Mouse (Mus musculus): Measurements from ENCODE around the gene Dqx1. TPM values are rescaled to one million over a fixed set of nuclear protein-coding genes. Genes with fewer than 3 reads are reported as not detected.

Dqx1 gene
- polyA plus RNA-seq, 1 experiment from 2014 or later = 5.4 TPM

- H3K4me2 ChIP-seq = no peak overlapping the region
- no peak overlapping the region for H3K4me3 ChIP-seq
- H3K4me1 ChIP-seq = peaks cover 35% of the 10 kb centered on the region
- peaks cover 6% of the 10 kb centered on the region for H3K36me3 ChIP-seq
- H3K9ac ChIP-seq = no peak overlapping the region
- 23% methylated on average over 2 of the region's 2 CpGs for WGBS (ENCODE audit: insufficient replicate concordance)
- no peak for ATAC-seq
- no peak overlapping the region for H3K27ac ChIP-seq
- H3K9me3 ChIP-seq (replicated peaks) = no peaks in the 10 kb centered on the region
- peaks cover 76% of the 10 kb centered on the region for H3K27me3 ChIP-seq (replicated peaks)
These were observed 17.3 kb downstream of the Dqx1 start for GRCm38 (mm10) chr6:83074979-83075378.

DNA sequence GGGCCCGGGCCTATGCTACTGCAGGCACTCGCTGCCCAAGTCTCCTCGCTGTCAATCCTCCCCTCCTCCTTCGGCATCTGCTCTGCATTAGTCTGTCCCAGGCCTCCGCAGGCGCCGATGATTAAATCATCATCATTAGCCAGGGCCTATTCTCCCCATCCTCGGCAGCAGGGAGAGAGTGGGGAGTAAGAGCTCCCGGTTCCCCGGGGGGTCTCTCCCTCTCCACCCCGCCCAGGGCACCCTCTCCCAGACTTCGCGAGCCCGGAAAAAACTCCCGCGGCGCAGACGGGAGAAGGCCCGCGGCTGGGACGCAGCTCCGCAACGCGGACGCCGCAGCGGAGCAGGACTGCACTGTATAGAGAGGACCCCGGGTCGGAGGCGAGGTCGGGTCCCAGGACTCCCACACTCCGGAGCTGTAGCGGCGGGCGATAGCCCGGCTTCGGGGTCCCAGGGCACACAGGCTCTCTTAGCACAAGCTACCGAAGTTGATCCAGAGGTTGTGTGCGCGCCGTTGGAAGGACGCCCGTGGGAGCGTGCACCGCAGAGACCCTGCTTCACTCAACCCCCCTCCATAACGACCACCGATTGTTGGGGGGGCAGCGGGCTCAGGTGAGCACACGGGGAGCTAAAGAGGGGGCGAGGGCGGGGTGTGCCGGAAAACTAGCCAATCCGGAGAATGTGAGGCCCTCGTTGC, 20.1 kb downstream of the Dqx1 start, which contains the start of gene Pcgf1:
Gene Pcgf1 (plus strand): TSS at position 240 of the 694 bp plus-strand sequence.
- Histone ChIP-seq H3K27me3 (replicated peaks) (peaks cover 58% of the 10 kb centered on the region), H3K4me3 (peak within 1 kb of the TSS; percentile 78), H3K9ac (peak within 1 kb of the TSS; percentile 78), H3K4me2 (peak within 1 kb of the TSS; percentile 83), H3K36me3 (peaks cover 32% of the 10 kb centered on the region), H3K27ac (peak within 1 kb of the TSS; percentile 85), H3K9me3 (replicated peaks) (no peaks in the 10 kb centered on the region), H3K4me1 (peaks cover 27% of the 10 kb centered on the region)
- peak; percentile 56 for ATAC-seq
- under 1% methylated on average over 54 of the region's 54 CpGs for WGBS (ENCODE audit: insufficient replicate concordance)

DNA sequence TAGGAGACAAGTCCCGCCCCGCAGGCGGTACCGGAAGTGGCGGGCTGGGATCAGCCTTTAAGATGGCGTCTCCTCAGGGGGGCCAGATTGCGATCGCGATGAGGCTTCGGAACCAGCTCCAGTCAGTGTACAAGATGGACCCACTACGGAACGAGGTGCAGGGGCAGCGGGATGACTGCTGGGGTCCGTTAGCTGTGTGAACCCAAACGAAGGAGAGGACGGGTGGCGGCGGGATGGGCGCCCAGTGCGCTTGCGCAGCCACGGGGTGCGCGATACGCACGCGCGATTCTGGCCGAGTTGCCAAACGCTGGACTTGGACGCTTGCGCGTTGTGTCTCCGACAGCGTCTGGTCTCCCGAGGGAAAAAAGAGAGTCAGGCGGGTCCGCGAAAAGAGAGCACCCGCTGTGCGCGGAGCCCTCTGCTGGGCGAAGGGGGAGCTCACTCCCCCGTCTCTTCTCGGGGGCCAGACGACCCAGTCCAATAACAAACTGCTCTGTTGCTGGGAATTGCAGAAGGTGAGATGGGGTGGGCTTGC, 20.7 kb downstream of the Dqx1 start:
- Histone ChIP-seq H3K4me2 (peak overlapping the region; percentile 83), H3K4me1 (peaks cover 27% of the 10 kb centered on the region), H3K4me3 (peak overlapping the region; percentile 78), H3K36me3 (peaks cover 32% of the 10 kb centered on the region), H3K9me3 (replicated peaks) (no peaks in the 10 kb centered on the region), H3K27me3 (replicated peaks) (peaks cover 58% of the 10 kb centered on the region), H3K9ac (peak overlapping the region; percentile 78), H3K27ac (peak overlapping the region; percentile 85)
- ATAC-seq = peak; percentile 90
- WGBS (ENCODE audit: insufficient replicate concordance) = under 1% methylated on average over 46 of the region's 46 CpGs

DNA sequence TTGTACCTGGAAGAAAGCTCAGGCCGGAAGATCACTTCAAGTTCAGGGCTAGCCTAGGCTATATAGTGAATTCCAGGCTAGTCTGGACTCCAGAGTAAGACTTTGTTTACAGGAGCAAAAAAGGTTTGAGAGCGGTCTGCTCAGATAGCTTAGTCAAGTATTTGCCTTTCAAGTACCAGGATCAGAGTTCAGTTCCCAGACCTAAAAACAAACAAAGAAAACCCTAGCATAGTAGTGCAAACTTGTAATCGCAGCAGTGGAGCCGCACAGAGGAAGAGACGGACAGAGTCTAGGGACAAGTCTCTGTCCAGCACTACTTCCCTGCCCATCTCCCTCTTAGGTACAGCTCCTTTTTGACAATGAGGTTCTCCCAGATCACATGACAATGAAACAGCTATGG, 22.6 kb downstream of the Dqx1 start:
- peaks cover 58% of the 10 kb centered on the region for H3K27me3 ChIP-seq (replicated peaks)
- 83% methylated on average over 5 of the region's 5 CpGs for WGBS (ENCODE audit: insufficient replicate concordance)
- H3K9ac ChIP-seq = no peak overlapping the region
- ATAC-seq = no peak
- H3K36me3 ChIP-seq = peaks cover 32% of the 10 kb centered on the region
- no peak overlapping the region for H3K4me2 ChIP-seq
- peaks cover 27% of the 10 kb centered on the region for H3K4me1 ChIP-seq
- no peak overlapping the region for H3K27ac ChIP-seq
- H3K4me3 ChIP-seq = no peak overlapping the region
- no peaks in the 10 kb centered on the region for H3K9me3 ChIP-seq (replicated peaks)

- no peak for ATAC-seq
- no peak overlapping the region for H3K27ac ChIP-seq
- no peak overlapping the region for H3K9ac ChIP-seq
- H3K36me3 ChIP-seq = peaks cover 32% of the 10 kb centered on the region
- H3K4me1 ChIP-seq = peaks cover 36% of the 10 kb centered on the region
- H3K4me2 ChIP-seq = no peak overlapping the region
- no peaks in the 10 kb centered on the region for H3K9me3 ChIP-seq (replicated peaks)
- H3K4me3 ChIP-seq = no peak overlapping the region
- peaks cover 67% of the 10 kb centered on the region for H3K27me3 ChIP-seq (replicated peaks)
- 25% methylated on average over 5 of the region's 5 CpGs for WGBS (ENCODE audit: insufficient replicate concordance)
These were observed 25.9 kb downstream of the Dqx1 start for GRCm38 (mm10) chr6:83083497-83083896.

DNA sequence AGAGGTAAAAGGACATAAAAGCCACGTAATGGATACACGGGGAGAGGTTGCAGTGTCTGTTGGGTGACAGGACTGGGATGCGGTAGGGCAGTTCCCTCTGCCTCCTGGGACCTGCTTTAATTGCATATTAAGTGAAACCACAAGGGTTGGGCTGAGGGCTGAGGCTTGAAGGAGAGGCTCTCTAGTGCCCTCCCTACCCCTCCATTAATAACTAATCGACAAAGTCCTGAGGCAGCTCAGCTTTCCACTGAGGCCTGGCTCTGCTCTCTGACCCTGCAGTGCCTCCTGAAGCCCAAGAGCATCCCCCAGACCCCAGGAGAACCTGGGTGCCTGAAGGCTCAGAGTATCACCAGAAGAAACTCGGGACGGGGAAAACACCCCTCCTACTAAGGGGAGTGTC, 26.8 kb downstream of the Dqx1 start:
- H3K4me2 ChIP-seq = no peak overlapping the region
- peaks cover 28% of the 10 kb centered on the region for H3K4me1 ChIP-seq
- peaks cover 31% of the 10 kb centered on the region for H3K36me3 ChIP-seq
- H3K9ac ChIP-seq = no peak overlapping the region
- H3K4me3 ChIP-seq = no peak overlapping the region
- H3K27me3 ChIP-seq (replicated peaks) = peaks cover 77% of the 10 kb centered on the region
- no peak overlapping the region for H3K27ac ChIP-seq
- WGBS (ENCODE audit: insufficient replicate concordance) = 22% methylated on average over 6 of the region's 6 CpGs
- no peak for ATAC-seq
- H3K9me3 ChIP-seq (replicated peaks) = no peaks in the 10 kb centered on the region

DNA sequence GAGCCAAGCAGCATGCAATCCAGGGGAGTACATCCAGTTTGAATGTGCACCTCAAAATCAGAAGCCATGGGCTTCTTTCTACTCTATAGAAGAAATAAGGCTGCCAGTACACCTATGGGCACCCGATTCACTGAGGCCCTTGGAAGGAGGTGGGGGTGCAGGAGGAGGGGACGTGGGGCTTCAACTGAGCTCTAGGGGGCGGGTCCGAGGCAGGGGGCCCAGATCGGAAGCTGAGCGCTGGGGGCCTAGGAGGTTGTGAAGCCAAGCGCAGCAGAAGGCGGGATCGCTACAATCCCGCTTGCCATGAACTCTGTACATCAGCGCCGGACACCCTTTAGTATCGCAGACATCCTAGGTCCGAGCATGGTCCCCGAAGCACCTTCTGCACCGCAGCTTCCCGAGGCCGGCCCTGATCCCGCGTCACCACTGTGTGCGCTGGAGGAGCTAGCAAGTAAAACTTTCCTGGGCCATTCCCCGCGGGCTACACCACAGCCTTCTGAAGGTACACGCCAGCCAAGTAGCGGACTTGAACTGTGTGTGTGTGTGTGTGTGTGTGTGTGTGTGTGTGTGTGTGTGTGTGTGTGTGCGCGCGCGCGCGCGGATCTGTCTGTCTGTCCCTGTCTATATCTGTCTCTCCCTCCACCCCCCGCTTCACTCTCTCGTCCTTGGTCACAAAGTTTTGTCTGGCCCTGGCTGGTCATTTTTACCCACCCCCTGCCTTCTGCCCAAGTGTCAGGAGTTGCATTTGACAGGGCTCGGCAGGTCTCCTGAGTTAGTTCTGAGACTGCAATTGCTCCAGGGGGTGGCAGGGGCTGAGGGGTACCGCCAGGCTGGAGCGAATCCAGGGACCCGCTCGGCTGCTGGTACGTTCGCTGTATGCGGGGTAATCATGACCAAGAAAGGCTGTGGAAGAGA, 28.7 kb downstream of the Dqx1 start, which contains the start of gene Lbx2:
Gene Lbx2 (plus strand): TSS at position 247 of the 915 bp plus-strand sequence.
- H3K4me3 ChIP-seq = peak within 1 kb of the TSS; percentile 29
- H3K4me2 ChIP-seq = peak within 1 kb of the TSS; percentile 56
- WGBS (ENCODE audit: insufficient replicate concordance) = 2% methylated on average over 35 of the region's 42 CpGs
- ATAC-seq = 0 out of 2 replicates have a peak, but pooled peaks have one; percentile 30
- H3K9me3 ChIP-seq (replicated peaks) = no peaks in the 10 kb centered on the region
- H3K9ac ChIP-seq = no peak within 1 kb of the TSS
- H3K4me1 ChIP-seq = peaks cover 15% of the 10 kb centered on the region; the same call in 1 of the 2 replicates
- peaks cover 12% of the 10 kb centered on the region for H3K36me3 ChIP-seq
- no peak within 1 kb of the TSS for H3K27ac ChIP-seq
- peaks cover 95% of the 10 kb centered on the region for H3K27me3 ChIP-seq (replicated peaks)

DNA sequence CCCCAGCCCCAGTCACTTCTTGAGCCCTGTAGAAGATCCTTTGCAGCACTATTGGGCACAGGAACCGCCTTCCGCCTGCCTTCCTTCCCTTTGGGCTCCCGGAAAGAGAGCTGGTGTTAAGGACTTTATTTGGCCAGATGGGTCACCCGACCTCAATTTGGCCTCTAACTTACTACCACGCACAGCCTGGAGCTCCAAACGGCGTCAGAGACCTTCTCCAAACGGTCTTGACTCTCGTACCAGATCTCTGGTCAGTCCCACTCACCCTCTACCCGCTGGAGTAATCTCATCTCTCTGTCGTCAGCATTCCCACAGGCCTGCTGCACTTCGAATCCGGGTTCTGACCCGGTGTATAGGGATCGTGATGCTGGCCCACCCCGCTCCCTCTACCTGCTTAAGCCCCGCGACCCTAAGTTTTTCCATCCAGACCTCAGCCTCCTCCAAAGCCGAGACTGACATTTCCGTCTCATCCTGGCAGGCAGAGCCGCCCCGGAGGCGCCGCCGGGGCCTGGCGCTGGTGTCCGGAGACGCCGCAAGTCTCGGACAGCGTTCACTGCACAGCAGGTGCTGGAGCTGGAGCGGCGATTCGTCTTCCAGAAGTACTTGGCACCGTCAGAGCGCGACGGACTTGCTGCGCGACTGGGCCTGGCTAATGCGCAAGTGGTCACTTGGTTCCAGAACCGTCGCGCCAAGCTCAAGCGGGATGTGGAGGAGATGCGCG, 29.7 kb downstream of the Dqx1 start:
- Histone ChIP-seq H3K27ac (no peak overlapping the region), H3K9ac (no peak overlapping the region), H3K4me2 (peak overlapping the region; percentile 56), H3K36me3 (peaks cover 4% of the 10 kb centered on the region), H3K4me1 (peaks cover 15% of the 10 kb centered on the region; the same call in 1 of the 2 replicates), H3K4me3 (peak overlapping the region; percentile 29), H3K9me3 (replicated peaks) (no peaks in the 10 kb centered on the region), H3K27me3 (replicated peaks) (peaks cover 98% of the 10 kb centered on the region)
- WGBS (ENCODE audit: insufficient replicate concordance) = 3% methylated on average over 47 of the region's 47 CpGs
- no peak for ATAC-seq

GRCm38 (mm10) chr6:83087926-83088260, 30.2 kb downstream of the Dqx1 start:
- H3K36me3 ChIP-seq = no peaks in the 10 kb centered on the region
- no peak overlapping the region for H3K9ac ChIP-seq
- H3K4me2 ChIP-seq = peak overlapping the region; percentile 56
- H3K9me3 ChIP-seq (replicated peaks) = no peaks in the 10 kb centered on the region
- 16% methylated on average over 9 of the region's 9 CpGs for WGBS (ENCODE audit: insufficient replicate concordance)
- peak overlapping the region; percentile 29 for H3K4me3 ChIP-seq
- peaks cover 15% of the 10 kb centered on the region; the same call in 1 of the 2 replicates for H3K4me1 ChIP-seq
- ATAC-seq = no peak
- peaks cover 98% of the 10 kb centered on the region for H3K27me3 ChIP-seq (replicated peaks)
- no peak overlapping the region for H3K27ac ChIP-seq

DNA sequence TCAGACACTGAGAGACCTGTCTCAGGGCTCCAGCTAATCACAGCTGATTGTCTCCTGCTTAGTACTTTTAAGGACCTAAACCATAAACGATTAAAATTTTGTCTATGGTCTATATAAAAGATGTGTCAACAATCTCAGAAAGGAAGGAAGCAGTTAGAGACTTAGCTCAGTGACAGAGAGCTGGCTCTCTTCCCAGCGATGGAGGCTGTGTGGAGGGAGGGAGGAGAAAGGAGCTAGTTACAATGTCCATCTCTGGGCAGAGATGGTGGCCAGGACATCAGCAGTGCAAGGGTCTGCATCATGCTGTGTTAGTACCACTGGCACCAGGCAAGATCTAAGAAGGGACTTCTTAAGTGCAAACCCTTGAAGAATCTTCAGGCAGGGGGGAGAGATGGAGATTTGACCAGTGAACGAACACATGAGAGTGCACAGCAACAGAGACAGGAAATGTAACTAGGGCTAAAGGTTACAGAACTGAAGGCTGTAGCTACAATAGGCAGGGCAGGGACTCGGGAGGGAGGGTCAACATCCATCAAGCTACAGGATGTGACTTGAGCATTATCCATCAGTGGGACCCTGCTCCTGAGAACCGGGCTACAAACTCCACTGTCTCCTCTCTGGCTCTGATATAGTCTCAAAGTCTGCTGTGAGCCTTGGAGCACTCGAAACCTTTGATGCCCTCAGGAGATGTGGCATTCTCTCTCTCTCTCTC, 34.9 kb downstream of the Dqx1 start:
- Histone ChIP-seq H3K27ac (no peak overlapping the region), H3K4me3 (no peak overlapping the region), H3K36me3 (no peaks in the 10 kb centered on the region), H3K4me1 (no peaks in the 10 kb centered on the region; the same call in 1 of the 2 replicates), H3K27me3 (replicated peaks) (peaks cover 80% of the 10 kb centered on the region), H3K4me2 (no peak overlapping the region), H3K9ac (no peak overlapping the region), H3K9me3 (replicated peaks) (no peaks in the 10 kb centered on the region)
- ATAC-seq = no peak
- WGBS (ENCODE audit: insufficient replicate concordance) = 19% methylated on average over 6 of the region's 6 CpGs

DNA sequence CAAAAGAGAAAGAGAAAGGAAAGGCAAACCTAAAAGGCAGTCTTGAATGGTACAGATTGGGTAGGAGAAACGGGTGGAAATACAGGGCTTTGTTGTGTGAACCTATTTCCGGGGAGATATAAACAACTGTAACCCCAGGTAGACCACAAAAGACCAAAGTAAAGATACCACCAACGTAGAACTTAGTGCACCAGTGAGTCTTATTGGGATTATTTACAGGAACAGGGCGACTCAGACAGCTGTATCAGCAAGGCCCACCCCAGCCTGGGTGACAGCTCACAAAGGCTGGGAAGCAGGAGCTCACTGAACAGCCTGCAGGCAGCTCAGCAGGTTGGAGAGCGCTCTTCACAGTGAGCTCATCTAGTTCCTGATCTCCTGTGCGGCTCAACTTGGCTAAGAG, 38.3 kb downstream of the Dqx1 start:
- peaks cover 60% of the 10 kb centered on the region for H3K27me3 ChIP-seq (replicated peaks)
- H3K36me3 ChIP-seq = no peaks in the 10 kb centered on the region
- 37% methylated on average over 6 of the region's 6 CpGs for WGBS (ENCODE audit: insufficient replicate concordance)

More for the DNA sequence above, 38.3 kb downstream of the Dqx1 start:
- Histone ChIP-seq H3K9me3 (replicated peaks) (no peaks in the 10 kb centered on the region), H3K27ac (no peak overlapping the region), H3K4me3 (no peak overlapping the region), H3K9ac (no peak overlapping the region), H3K4me2 (no peak overlapping the region), H3K4me1 (peaks cover 5% of the 10 kb centered on the region)
- no peak for ATAC-seq
